Mouse (Mus musculus): ENCODE results near the gene Nes. TPM values are rescaled to one million over a fixed set of nuclear protein-coding genes. Genes with fewer than 3 reads are reported as not detected.

Gene Nes
- 2.8 TPM for polyA plus RNA-seq (2014; fragmentation: Illumina TruSeq; extraction: RNeasy Lipid Tissue Mini Kit (QIAGEN cat#74804); ENCODE audit: low read depth, low replicate concordance)

GRCm38 (mm10) chr3:87970939-87971488 is at the start of gene Nes:
TSS of gene Nes (plus strand) at chr3:87971078.

DNA sequence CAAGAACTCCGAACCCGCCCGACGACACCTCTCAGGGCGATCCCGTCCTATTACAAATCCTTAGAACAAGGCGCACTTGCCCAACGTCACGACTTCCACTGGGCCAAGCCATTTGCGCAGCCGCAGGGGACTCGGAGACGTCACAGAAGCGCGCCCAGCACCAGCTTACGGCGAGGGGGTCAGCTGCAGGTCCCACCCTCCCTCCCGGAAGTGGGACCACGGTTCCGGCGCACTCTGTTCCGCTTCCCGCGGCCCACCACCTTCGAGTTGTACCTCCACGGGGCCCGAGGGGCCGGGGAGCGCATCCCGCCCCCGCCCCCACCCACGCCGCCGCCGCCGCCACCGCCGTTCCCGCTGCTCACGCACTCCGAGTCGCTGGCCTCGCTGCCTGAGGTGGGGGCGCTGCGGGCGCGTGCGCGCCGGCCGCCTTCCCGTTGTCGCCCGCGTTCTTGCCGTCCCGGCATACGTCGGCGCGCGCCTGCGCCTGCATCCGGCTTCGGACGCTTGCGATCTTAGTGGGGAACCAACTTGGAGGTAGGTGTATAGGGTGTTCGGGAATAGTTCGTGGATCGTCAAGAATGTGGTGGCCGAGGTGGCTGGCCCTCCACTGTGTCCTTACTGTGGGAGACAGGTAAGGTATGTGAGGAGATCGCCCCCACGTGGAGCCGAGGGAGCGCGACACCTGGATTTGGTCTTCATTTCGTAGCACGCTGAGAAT is 40.6 kb upstream of the Nes start, which contains the start of the genes Isg20l2 and Rrnad1:
Gene Isg20l2 (plus strand): TSS at position 237 of the 718 bp plus-strand sequence.
Gene Rrnad1 (minus strand): TSS at position 640 of the 718 bp plus-strand sequence.

DNA sequence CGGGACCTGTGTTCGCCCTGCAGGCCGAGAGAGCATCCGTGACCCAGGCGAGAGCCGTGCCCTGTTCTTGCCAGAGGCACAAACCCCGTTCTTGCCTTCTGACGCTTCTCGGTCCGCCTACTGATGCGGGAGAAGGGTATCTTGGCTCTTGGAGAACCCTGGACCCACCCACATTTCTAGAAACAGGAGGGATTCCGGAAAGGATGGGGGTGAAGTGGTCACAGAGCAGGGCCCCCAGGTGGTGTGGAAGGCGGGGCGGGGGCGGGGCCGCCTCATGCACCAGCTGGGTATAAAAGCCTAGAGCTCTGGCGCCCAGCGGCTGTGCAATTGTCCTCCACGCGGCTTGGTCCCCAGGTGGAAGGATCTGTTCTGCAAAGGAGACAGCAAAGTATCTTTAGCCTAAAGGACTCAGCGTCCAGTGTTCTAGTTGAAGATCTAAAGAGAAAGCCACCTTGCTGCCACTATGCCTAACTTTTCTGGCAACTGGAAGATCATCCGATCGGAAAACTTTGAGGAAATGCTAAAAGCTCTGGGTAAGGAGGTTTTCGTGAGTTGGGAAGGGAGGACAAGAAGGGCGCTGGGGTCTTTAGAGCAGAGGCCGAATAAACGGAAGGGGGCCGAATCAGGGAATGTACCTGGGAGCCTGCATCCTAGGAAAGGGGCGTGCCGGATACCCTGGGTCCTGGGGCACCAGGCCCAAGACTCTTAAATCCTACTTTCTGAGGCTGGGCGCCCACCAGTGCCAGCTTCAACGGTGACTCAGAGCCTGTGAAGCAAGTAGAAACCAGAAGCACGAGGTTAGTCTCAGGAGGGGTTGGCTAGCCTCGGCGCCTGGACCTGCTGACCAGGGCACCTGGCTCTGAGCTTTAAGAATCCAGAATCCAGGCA is 22.3 kb upstream of the Nes start, which contains the start of gene Crabp2:
Gene Crabp2 (plus strand): TSS at position 289 of the 888 bp plus-strand sequence.

GRCm38 (mm10) chr3:88000181-88000580 is 29.3 kb downstream of the Nes start, which contains the start of gene Bcan:
TSS of gene Bcan (minus strand) at chr3:88000230.

GRCm38 (mm10) chr3:88027434-88028186 is 56.7 kb downstream of the Nes start, which contains the start of gene Hapln2:
TSS of gene Hapln2 (minus strand) at chr3:88027583.

Other genes starting within 250 kb of the Nes start
- not detected for gene Lrrc71, start 222.5 kb upstream of the Nes start, polyA plus RNA-seq (2014; fragmentation: Illumina TruSeq; extraction: RNeasy Lipid Tissue Mini Kit (QIAGEN cat#74804); ENCODE audit: low read depth, low replicate concordance)
- gene Ntrk1, start 175.9 kb upstream of the Nes start, polyA plus RNA-seq (2014; fragmentation: Illumina TruSeq; extraction: RNeasy Lipid Tissue Mini Kit (QIAGEN cat#74804); ENCODE audit: low read depth, low replicate concordance), result not detected
- 0.28 TPM for gene Insrr, start 174.1 kb upstream of the Nes start, polyA plus RNA-seq (2014; fragmentation: Illumina TruSeq; extraction: RNeasy Lipid Tissue Mini Kit (QIAGEN cat#74804); ENCODE audit: low read depth, low replicate concordance)
- gene Pear1, start 146.8 kb upstream of the Nes start, polyA plus RNA-seq (2014; fragmentation: Illumina TruSeq; extraction: RNeasy Lipid Tissue Mini Kit (QIAGEN cat#74804); ENCODE audit: low read depth, low replicate concordance), result 0.50 TPM
- gene Sh2d2a, start 124.3 kb upstream of the Nes start, polyA plus RNA-seq (2014; fragmentation: Illumina TruSeq; extraction: RNeasy Lipid Tissue Mini Kit (QIAGEN cat#74804); ENCODE audit: low read depth, low replicate concordance), result 0.22 TPM
- 3.7 TPM for gene Prcc, start 85.5 kb upstream of the Nes start, polyA plus RNA-seq (2014; fragmentation: Illumina TruSeq; extraction: RNeasy Lipid Tissue Mini Kit (QIAGEN cat#74804); ENCODE audit: low read depth, low replicate concordance)
- 113 TPM for gene Hdgf, start 64.8 kb upstream of the Nes start, polyA plus RNA-seq (2014; fragmentation: Illumina TruSeq; extraction: RNeasy Lipid Tissue Mini Kit (QIAGEN cat#74804); ENCODE audit: low read depth, low replicate concordance)
- 171 TPM for gene Mrpl24, start 51.6 kb upstream of the Nes start, polyA plus RNA-seq (2014; fragmentation: Illumina TruSeq; extraction: RNeasy Lipid Tissue Mini Kit (QIAGEN cat#74804); ENCODE audit: low read depth, low replicate concordance)
- gene Isg20l2, start 40.8 kb upstream of the Nes start, polyA plus RNA-seq (2014; fragmentation: Illumina TruSeq; extraction: RNeasy Lipid Tissue Mini Kit (QIAGEN cat#74804); ENCODE audit: low read depth, low replicate concordance), result 31.3 TPM
- gene Rrnad1, start 40.4 kb upstream of the Nes start, polyA plus RNA-seq (2014; fragmentation: Illumina TruSeq; extraction: RNeasy Lipid Tissue Mini Kit (QIAGEN cat#74804); ENCODE audit: low read depth, low replicate concordance), result 12.1 TPM
- gene Crabp2, start 22.4 kb upstream of the Nes start, polyA plus RNA-seq (2014; fragmentation: Illumina TruSeq; extraction: RNeasy Lipid Tissue Mini Kit (QIAGEN cat#74804); ENCODE audit: low read depth, low replicate concordance), result not detected
- gene Bcan, start 29.2 kb downstream of the Nes start, polyA plus RNA-seq (2014; fragmentation: Illumina TruSeq; extraction: RNeasy Lipid Tissue Mini Kit (QIAGEN cat#74804); ENCODE audit: low read depth, low replicate concordance), result not detected
- gene Hapln2, start 56.5 kb downstream of the Nes start, polyA plus RNA-seq (2014; fragmentation: Illumina TruSeq; extraction: RNeasy Lipid Tissue Mini Kit (QIAGEN cat#74804); ENCODE audit: low read depth, low replicate concordance), result not detected
- gene Gpatch4, start 72.0 kb downstream of the Nes start, polyA plus RNA-seq (2014; fragmentation: Illumina TruSeq; extraction: RNeasy Lipid Tissue Mini Kit (QIAGEN cat#74804); ENCODE audit: low read depth, low replicate concordance), result 5.5 TPM
- 15.5 TPM for gene Naxe, start 87.4 kb downstream of the Nes start, polyA plus RNA-seq (2014; fragmentation: Illumina TruSeq; extraction: RNeasy Lipid Tissue Mini Kit (QIAGEN cat#74804); ENCODE audit: low read depth, low replicate concordance)
- not detected for gene Ttc24, start 107.2 kb downstream of the Nes start, polyA plus RNA-seq (2014; fragmentation: Illumina TruSeq; extraction: RNeasy Lipid Tissue Mini Kit (QIAGEN cat#74804); ENCODE audit: low read depth, low replicate concordance)
- 0.54 TPM for gene Iqgap3, start 110.9 kb downstream of the Nes start, polyA plus RNA-seq (2014; fragmentation: Illumina TruSeq; extraction: RNeasy Lipid Tissue Mini Kit (QIAGEN cat#74804); ENCODE audit: low read depth, low replicate concordance)
- gene Mef2d, start 171.3 kb downstream of the Nes start, polyA plus RNA-seq (2014; fragmentation: Illumina TruSeq; extraction: RNeasy Lipid Tissue Mini Kit (QIAGEN cat#74804); ENCODE audit: low read depth, low replicate concordance), result 18.0 TPM

Data from sigmoid colon, adult 10 weeks (tissue).